ENCODE assay signal across 23 mouse cellular contexts in genomic region chr10:62831546-62831945, GRCm38 (mm10). TPM values are rescaled to one million over a fixed set of nuclear protein-coding genes. Genes with fewer than 3 reads are reported as not detected.
DNase-seq lines count a peak whose midpoint lies in the region; ATAC-seq and TF ChIP-seq lines count a peak whose summit lies in the region.
"Had no signal": no experiment of that assay in that cellular context is flagged by ENCODE, and none has a peak within 500 bp of the region (broad histone marks: within the 10 kb centered on the region; RNA-seq: fewer than 3 reads in every experiment).

No protein-coding gene starts in this region.

- no peak for DNase-seq in heart, embryonic 10.5 days (ENCODE audit: low spot score)
- no peak for DNase-seq in liver, postnatal 0 days
- peak; percentile 73 for DNase-seq in MEL-GATA-1-ER (ENCODE audit: extremely low read depth, low read depth)
- DNase-seq in gastrocnemius, adult 8-10 months (ENCODE audit: low spot score in 2 of 2): no peak
- DNase-seq in thymus, adult 18-20 months: no peak
- DNase-seq: adrenal gland, adult 2 months; adrenal gland, postnatal 25 days; B cell, adult 2 months; cerebellum, adult 2 months; cerebellum, postnatal 10 days; embryo, embryonic 11 days; gastrocnemius, adult 2 months; gastrocnemius, postnatal 36 days; heart, adult 11 months; heart, postnatal 14 days had no signal

- 0 out of 2 replicates have a peak overlapping the region, but pooled peaks have one; percentile 31 for H3K27ac ChIP-seq in heart, embryonic 15.5 days
- H3K27ac ChIP-seq in heart, embryonic 10.5 days: no peak overlapping the region
- no peak overlapping the region for H3K27ac ChIP-seq in liver, postnatal 0 days (ENCODE audit: low read depth)
- H3K27ac ChIP-seq in liver, embryonic 12.5 days: no peak overlapping the region
- H3K27ac ChIP-seq: embryonic facial prominence, embryonic 15.5 days; forebrain, embryonic 10.5 days; gastrocnemius, adult 2 months; hindbrain, embryonic 14.5 days had no signal

- H3K9ac ChIP-seq in heart, embryonic 15.5 days: no peak overlapping the region
- no peak overlapping the region for H3K9ac ChIP-seq in liver, postnatal 0 days (replicated peaks)
- no peak overlapping the region for H3K9ac ChIP-seq in liver, embryonic 12.5 days
- H3K9ac ChIP-seq: embryonic facial prominence, embryonic 15.5 days; hindbrain, embryonic 14.5 days had no signal

- 34% methylated on average over 2 of the region's 2 CpGs for WGBS in heart, embryonic 15.5 days
- 83% methylated on average over 2 of the region's 2 CpGs for WGBS in heart, embryonic 10.5 days
- 47% methylated on average over 2 of the region's 2 CpGs for WGBS in liver, postnatal 0 days (ENCODE audit: insufficient replicate concordance)
- 70% methylated on average over 2 of the region's 2 CpGs for WGBS in liver, embryonic 12.5 days (ENCODE audit: insufficient replicate concordance)

- no peak overlapping the region for H3K4me3 ChIP-seq in heart, embryonic 15.5 days
- H3K4me3 ChIP-seq in heart, embryonic 10.5 days: no peak overlapping the region
- H3K4me3 ChIP-seq in liver, postnatal 0 days (ENCODE audit: low read depth, low read length): no peak overlapping the region
- H3K4me3 ChIP-seq in liver, embryonic 12.5 days: no peak overlapping the region
- H3K4me3 ChIP-seq: embryonic facial prominence, embryonic 15.5 days; erythroblast, embryonic 14.5 days; forebrain, embryonic 10.5 days; gastrocnemius, adult 2 months had no signal

- H3K36me3 ChIP-seq in heart, embryonic 15.5 days: peaks cover 20% of the 10 kb centered on the region
- H3K36me3 ChIP-seq in heart, embryonic 10.5 days: peaks cover 48% of the 10 kb centered on the region; the same call in 1 of the 2 replicates
- no peaks in the 10 kb centered on the region for H3K36me3 ChIP-seq in liver, postnatal 0 days (replicated peaks; ENCODE audit: insufficient read depth, low read length)
- no peaks in the 10 kb centered on the region for H3K36me3 ChIP-seq in liver, embryonic 12.5 days

- TF ChIP-seq CTCF in liver, postnatal 0 days (IDR thresholded peaks at IDR 0.05; ENCODE audit: low read depth): no peak

- ATAC-seq in heart, embryonic 15.5 days (replicated peaks; ENCODE audit: insufficient number of reproducible peaks, insufficient read depth, low FRiP score, low read depth): no peak
- ATAC-seq in liver, postnatal 0 days: 0 out of 2 replicates have a peak, but pooled peaks have one; percentile 35
- no peak for ATAC-seq in liver, embryonic 12.5 days
- ATAC-seq: CD4-positive, CD25-positive, alpha-beta regulatory T cell, adult 4 months; forebrain, embryonic 14.5 days had no signal

- 0 out of 2 replicates have a peak, but pooled peaks have one; percentile 21 for TF ChIP-seq EP300 in liver, postnatal 0 days (IDR thresholded peaks at IDR 0.05; ENCODE audit: low read depth)

- no peaks in the 10 kb centered on the region for H3K27me3 ChIP-seq in heart, embryonic 15.5 days
- H3K27me3 ChIP-seq in heart, embryonic 10.5 days (ENCODE audit: insufficient read depth, poor library complexity, severe bottlenecking): no peaks in the 10 kb centered on the region
- H3K27me3 ChIP-seq in liver, postnatal 0 days (ENCODE audit: insufficient read depth, low read length): no peaks in the 10 kb centered on the region
- no peaks in the 10 kb centered on the region for H3K27me3 ChIP-seq in liver, embryonic 12.5 days (replicated peaks)
- H3K27me3 ChIP-seq: embryonic facial prominence, embryonic 15.5 days had no signal

- H3K9me3 ChIP-seq in heart, embryonic 15.5 days (replicated peaks): no peaks in the 10 kb centered on the region
- no peaks in the 10 kb centered on the region for H3K9me3 ChIP-seq in heart, embryonic 10.5 days
- H3K9me3 ChIP-seq in liver, postnatal 0 days (ENCODE audit: low read length): no peaks in the 10 kb centered on the region
- H3K9me3 ChIP-seq in liver, embryonic 12.5 days (replicated peaks): no peaks in the 10 kb centered on the region
- H3K9me3 ChIP-seq: embryonic facial prominence, embryonic 15.5 days; forebrain, embryonic 10.5 days had no signal

- no peak overlapping the region for H3K4me2 ChIP-seq in heart, embryonic 15.5 days
- H3K4me2 ChIP-seq in liver, postnatal 0 days (ENCODE audit: low read depth, low read length): no peak overlapping the region
- H3K4me2 ChIP-seq in liver, embryonic 12.5 days: no peak overlapping the region
- H3K4me2 ChIP-seq: embryonic facial prominence, embryonic 15.5 days; hindbrain, embryonic 14.5 days had no signal

- peaks cover 14% of the 10 kb centered on the region for H3K4me1 ChIP-seq in heart, embryonic 15.5 days (replicated peaks)
- no peaks in the 10 kb centered on the region for H3K4me1 ChIP-seq in heart, embryonic 10.5 days
- H3K4me1 ChIP-seq in liver, postnatal 0 days (ENCODE audit: insufficient read depth): no peaks in the 10 kb centered on the region
- no peaks in the 10 kb centered on the region for H3K4me1 ChIP-seq in liver, embryonic 12.5 days
- H3K4me1 ChIP-seq: embryonic facial prominence, embryonic 15.5 days; forebrain, embryonic 10.5 days had no signal

RNA-seq across cellular contexts. Expression of gene Ccar1, which starts 39.5 kb away (rescaled TPM):
- 75.9 and 84.1 TPM in 2 replicates for polyA plus RNA-seq in heart, embryonic 15.5 days (2015; fragmentation: Nextera tagmentation; extraction: Ambion mirVana)
- 106 and 127 TPM in 2 replicates for polyA plus RNA-seq in heart, embryonic 10.5 days (2016; fragmentation: Nextera tagmentation; extraction: Ambion mirVana)
- 35.3 and 35.5 TPM in 2 replicates for polyA plus RNA-seq in liver, postnatal 0 days (2015; fragmentation: Nextera tagmentation; extraction: Ambion mirVana)
- 76.2 and 78.7 TPM in 2 replicates for polyA plus RNA-seq in liver, embryonic 12.5 days (2016; fragmentation: Nextera tagmentation; extraction: Ambion mirVana)
- 10 to 100 TPM; 18.3 to 22.5 (median 21.9) TPM for total RNA-seq in gastrocnemius, adult 8-10 months (2022)
